Mouse (Mus musculus) kidney, embryonic 15.5 days (tissue): ENCODE data around the gene Fcgr4. TPM values are rescaled to one million over a fixed set of nuclear protein-coding genes. Genes with fewer than 3 reads are reported as not detected.
A peak's percentile ranks its signal among the peaks of the same experiment; 100 is the strongest.
"Not testable (repeated sequence)": the region's sequence is repeated elsewhere in the genome, so short reads cannot be mapped to it uniquely, and the experiment has no call there.

Experiments used
- ATAC-seq: fragments of 200-750 bp; cut with Nextera tagmentation; replicated peaks from 2 replicates; pipeline ENCODE4 v1.8.0; 2017; ENCODE audit warnings: moderate TSS enrichment; ENCODE audit not compliant: low FRiP score
- H3K27ac ChIP-seq: fragments of 300-500 bp; sonication (generic); 2 replicates; pipeline ENCODE4 v1.5.1; 2015; ENCODE audit warnings: mild to moderate bottlenecking, inconsistent platforms
- H3K27me3 ChIP-seq: fragments of 300-500 bp; sonication (generic); 2 replicates; pipeline ENCODE4 v1.6.1; 2015; ENCODE audit warnings: inconsistent platforms
- H3K36me3 ChIP-seq: fragments of 300-500 bp; sonication (generic); 2 replicates; pipeline ENCODE4 v1.6.1; 2015; ENCODE audit warnings: inconsistent platforms
- H3K4me1 ChIP-seq: fragments of 300-500 bp; sonication (generic); 2 replicates; pipeline ENCODE4 v1.6.1; 2015; ENCODE audit warnings: inconsistent platforms
- H3K4me2 ChIP-seq: fragments of 300-500 bp; sonication (generic); 2 replicates; pipeline ENCODE4 v1.6.1; 2015; ENCODE audit warnings: moderate library complexity, mild to moderate bottlenecking, inconsistent platforms
- H3K4me3 ChIP-seq: fragments of 300-500 bp; sonication (generic); replicated peaks from 2 replicates; pipeline ENCODE4 v1.5.1; 2015; ENCODE audit warnings: mild to moderate bottlenecking, inconsistent platforms
- H3K9ac ChIP-seq: fragments of 300-500 bp; sonication (generic); 2 replicates; pipeline ENCODE4 v1.6.1; 2015; ENCODE audit warnings: mild to moderate bottlenecking, inconsistent platforms
- H3K9me3 ChIP-seq: fragments of 300-500 bp; sonication (generic); replicated peaks from 2 replicates; pipeline ENCODE4 v1.6.1; 2016; ENCODE audit warnings: inconsistent platforms
- WGBS: fragments of 180-500 bp; shearing (Covaris S2); methylation state at CpG from one replicate; pipeline ENCODE4 v1.1.7; 2015; ENCODE audit warnings: mixed read lengths; 5-methylcytosine and 5-hydroxymethylcytosine counted together
- microRNA-seq: library from miRNA; unstranded; fragments of <30 nt; microRNA quantifications from one replicate; pipeline ENCODE4, GENCODE M21; 2016
- polyA plus RNA-seq: library from polyadenylated mRNA; unstranded; fragments of >200 nt; fragmentation: Nextera tagmentation; extraction: Ambion mirVana; gene quantifications from 2 replicates; pipeline ENCODE4 v1.2.1, GENCODE M21; 2015

The Fcgr4 gene
- polyA plus RNA-seq, 1 experiment from 2014 or later, result 1.3 TPM

- H3K4me3 ChIP-seq, H3K27ac ChIP-seq, H3K4me1 ChIP-seq, H3K9ac ChIP-seq, H3K36me3 ChIP-seq, ATAC-seq, H3K9me3 ChIP-seq, H3K4me2 ChIP-seq: not testable (repeated sequence)
- 75% methylated on average over 4 of the region's 5 CpGs for WGBS
- peaks cover 28% of the 10 kb centered on the region for H3K27me3 ChIP-seq
Measured at GRCm38 (mm10) chr1:171076176-171076575, 57.5 kb downstream of the Fcgr4 start.

GRCm38 (mm10) chr1:171077192-171077591 lies 58.5 kb downstream of the Fcgr4 start:
- not testable (repeated sequence) for H3K9me3 ChIP-seq, H3K36me3 ChIP-seq, H3K9ac ChIP-seq, H3K27ac ChIP-seq, ATAC-seq, H3K4me3 ChIP-seq, H3K4me1 ChIP-seq
- Histone ChIP-seq H3K27me3 (peaks cover 35% of the 10 kb centered on the region), H3K4me2 (0 out of 2 replicates have a peak overlapping the region, but pooled peaks have one; percentile 51)
- 43% methylated on average over 5 of the region's 5 CpGs for WGBS

- not testable (repeated sequence) for H3K9ac ChIP-seq, H3K9me3 ChIP-seq, H3K27ac ChIP-seq, H3K4me1 ChIP-seq, H3K36me3 ChIP-seq
- peaks cover 35% of the 10 kb centered on the region for H3K27me3 ChIP-seq
- peak overlapping the region; percentile 29 for H3K4me3 ChIP-seq
- peak; percentile 30 for ATAC-seq
- WGBS, result 2% methylated on average over 20 of the region's 27 CpGs
- H3K4me2 ChIP-seq, result peak overlapping the region; percentile 51
Measured at GRCm38 (mm10) chr1:171077955-171078354, 59.2 kb downstream of the Fcgr4 start.

- Histone ChIP-seq H3K4me2 (peak overlapping the region; percentile 51), H3K4me3 (peak overlapping the region; percentile 29; the same call in 1 of the 2 replicates), H3K27me3 (peaks cover 35% of the 10 kb centered on the region)
- H3K4me1 ChIP-seq, H3K9me3 ChIP-seq, H3K9ac ChIP-seq, ATAC-seq, H3K36me3 ChIP-seq, H3K27ac ChIP-seq: not testable (repeated sequence)
- WGBS, result 21% methylated on average over 12 of the region's 12 CpGs
Measured at GRCm38 (mm10) chr1:171078419-171078818, 59.7 kb downstream of the Fcgr4 start.

- Histone ChIP-seq H3K4me2 (0 out of 2 replicates have a peak overlapping the region, but pooled peaks have one; percentile 30), H3K27me3 (peaks cover 27% of the 10 kb centered on the region)
- not testable (repeated sequence) for H3K36me3 ChIP-seq, H3K9ac ChIP-seq, H3K27ac ChIP-seq, H3K4me3 ChIP-seq, H3K4me1 ChIP-seq, H3K9me3 ChIP-seq
- peak; percentile 55 for ATAC-seq
- 0% methylated on average over 1 of the region's 35 CpGs for WGBS
Measured at GRCm38 (mm10) chr1:171079345-171079744, 60.6 kb downstream of the Fcgr4 start.

Small RNA genes within 50 kb of the gene (microRNA-seq; reads per million reads assigned to microRNA genes)
- gene Gm27552 (not detected), gene Mir6546 (4.7 reads per million, percentile 23 among the genes with 10 or more reads in this experiment)

Other genes starting within 250 kb of the Fcgr4 start
- 9.1 and 9.2 TPM in 2 replicates for gene Atf6, start 151.1 kb upstream of the Fcgr4 start, polyA plus RNA-seq
- 0.22 and 0.31 TPM in 2 replicates for gene Gm26620, start 133.9 kb upstream of the Fcgr4 start, polyA plus RNA-seq
- 35.0 and 39.7 TPM in 2 replicates for gene Dusp12, start 133.4 kb upstream of the Fcgr4 start, polyA plus RNA-seq
- gene Fcrlb, start 106.0 kb upstream of the Fcgr4 start, polyA plus RNA-seq, result 0.21 TPM in 1 of 2 replicates, not detected in the other
- not detected in 2 replicates for gene Fcrla, start 91.3 kb upstream of the Fcgr4 start, polyA plus RNA-seq
- 1.8 and 2.8 TPM in 2 replicates for gene Fcgr2b, start 42.4 kb upstream of the Fcgr4 start, polyA plus RNA-seq
- 7.8 and 10.5 TPM in 2 replicates for gene Fcgr3, start 46.0 kb downstream of the Fcgr4 start, polyA plus RNA-seq
- 2.0 and 2.1 TPM in 2 replicates for gene Cfap126, start 95.0 kb downstream of the Fcgr4 start, polyA plus RNA-seq
- gene Sdhc, start 131.7 kb downstream of the Fcgr4 start, polyA plus RNA-seq, result 307 and 309 TPM in 2 replicates
- gene Mpz, start 131.8 kb downstream of the Fcgr4 start, polyA plus RNA-seq, result 0.86 and 0.99 TPM in 2 replicates
- gene Pcp4l1, start 177.3 kb downstream of the Fcgr4 start, polyA plus RNA-seq, result 2.8 and 4.0 TPM in 2 replicates
- 0.26 and 0.81 TPM in 2 replicates for gene Nr1i3, start 195.1 kb downstream of the Fcgr4 start, polyA plus RNA-seq
- gene Tomm40l, start 203.6 kb downstream of the Fcgr4 start, polyA plus RNA-seq, result 35.1 and 35.4 TPM in 2 replicates
- 45.5 and 97.5 TPM in 2 replicates for gene Apoa2, start 206.1 kb downstream of the Fcgr4 start, polyA plus RNA-seq
- gene Fcer1g, start 215.4 kb downstream of the Fcgr4 start, polyA plus RNA-seq, result 35.0 and 36.9 TPM in 2 replicates
- gene Adamts4, start 231.5 kb downstream of the Fcgr4 start, polyA plus RNA-seq, result 10.7 and 11.6 TPM in 2 replicates
- 276 and 283 TPM in 2 replicates for gene Ndufs2, start 232.5 kb downstream of the Fcgr4 start, polyA plus RNA-seq